Mouse (Mus musculus): Measurements from ENCODE around the gene Il34. TPM values are rescaled to one million over a fixed set of nuclear protein-coding genes. Genes with fewer than 3 reads are reported as not detected.

Gene Il34
- polyA plus RNA-seq, 1 experiment, result 8.6 TPM

- H3K27me3 ChIP-seq (ENCODE audit: control insufficient read depth, insufficient read depth, insufficient read length), result no peaks in the 10 kb centered on the region
- TF ChIP-seq MYOD1 (IDR thresholded peaks at IDR 0.05; ENCODE audit: control insufficient read depth, insufficient read length, low read depth) (no peak), MYOG (IDR thresholded peaks at IDR 0.05; ENCODE audit: control insufficient read depth, extremely low read depth, insufficient read length) (no peak), MAX (IDR thresholded peaks at IDR 0.05) (no peak), FOSL1 (IDR thresholded peaks at IDR 0.05; ENCODE audit: insufficient read depth, low read length, poor library complexity, severe bottlenecking) (no peak), CTCF (IDR thresholded peaks at IDR 0.05; ENCODE audit: control insufficient read depth, insufficient read depth, insufficient read length) (no peak), CEBPB (IDR thresholded peaks at IDR 0.05; ENCODE audit: low read depth) (no peak), USF1 (IDR thresholded peaks at IDR 0.05; ENCODE audit: low read depth) (no peak)
- H3K4me3 ChIP-seq (ENCODE audit: insufficient read depth, poor library complexity, severe bottlenecking), result no peak overlapping the region
- no peaks in the 10 kb centered on the region for H3K36me3 ChIP-seq (ENCODE audit: control insufficient read depth, insufficient read depth)
- no peaks in the 10 kb centered on the region for H3K79me3 ChIP-seq (ENCODE audit: low read depth)
- no peak overlapping the region for H3ac ChIP-seq (ENCODE audit: control insufficient read depth, insufficient read length, low read depth)
- no peaks in the 10 kb centered on the region for H3K79me2 ChIP-seq (ENCODE audit: control insufficient read depth, insufficient read depth)
Observed at GRCm38 (mm10) chr8:110702636-110703459, 102.9 kb downstream of the Il34 start.

GRCm38 (mm10) chr8:110700561-110700960 is 105.2 kb downstream of the Il34 start:
- Histone ChIP-seq H3K79me2 (ENCODE audit: control insufficient read depth, insufficient read depth) (no peaks in the 10 kb centered on the region), H3K4me3 (ENCODE audit: insufficient read depth, poor library complexity, severe bottlenecking) (no peak overlapping the region), H3K36me3 (ENCODE audit: control insufficient read depth, insufficient read depth) (no peaks in the 10 kb centered on the region), H3ac (ENCODE audit: control insufficient read depth, insufficient read length, low read depth) (no peak overlapping the region), H3K79me3 (ENCODE audit: low read depth) (no peaks in the 10 kb centered on the region), H3K27me3 (ENCODE audit: control insufficient read depth, insufficient read depth, insufficient read length) (no peaks in the 10 kb centered on the region)
- TF ChIP-seq MYOG (IDR thresholded peaks at IDR 0.05; ENCODE audit: control insufficient read depth, extremely low read depth, insufficient read length) (no peak), CTCF (IDR thresholded peaks at IDR 0.05; ENCODE audit: control insufficient read depth, insufficient read depth, insufficient read length) (no peak), MAX (IDR thresholded peaks at IDR 0.05) (no peak), USF1 (IDR thresholded peaks at IDR 0.05; ENCODE audit: low read depth) (no peak)

- Histone ChIP-seq H3K36me3 (ENCODE audit: control insufficient read depth, insufficient read depth) (no peaks in the 10 kb centered on the region), H3ac (ENCODE audit: control insufficient read depth, insufficient read length, low read depth) (no peak overlapping the region), H3K79me2 (ENCODE audit: control insufficient read depth, insufficient read depth) (no peaks in the 10 kb centered on the region), H3K27me3 (ENCODE audit: control insufficient read depth, insufficient read depth, insufficient read length) (no peaks in the 10 kb centered on the region), H3K4me3 (ENCODE audit: insufficient read depth, poor library complexity, severe bottlenecking) (no peak overlapping the region), H3K79me3 (ENCODE audit: low read depth) (no peaks in the 10 kb centered on the region)
- no peak for TF ChIP-seq USF1 (IDR thresholded peaks at IDR 0.05; ENCODE audit: low read depth)
- no peak for TF ChIP-seq MYOG (IDR thresholded peaks at IDR 0.05; ENCODE audit: control insufficient read depth, extremely low read depth, insufficient read length)
- no peak for TF ChIP-seq MYOD1 (IDR thresholded peaks at IDR 0.05; ENCODE audit: control insufficient read depth, insufficient read length, low read depth)
- TF ChIP-seq MAX (IDR thresholded peaks at IDR 0.05), result no peak
Observed at GRCm38 (mm10) chr8:110699501-110699900, 106.2 kb downstream of the Il34 start.

GRCm38 (mm10) chr8:110698098-110698497 is 107.6 kb downstream of the Il34 start:
- Histone ChIP-seq H3K27me3 (ENCODE audit: control insufficient read depth, insufficient read depth, insufficient read length) (no peaks in the 10 kb centered on the region), H3K79me3 (ENCODE audit: low read depth) (no peaks in the 10 kb centered on the region), H3K79me2 (ENCODE audit: control insufficient read depth, insufficient read depth) (no peaks in the 10 kb centered on the region), H3K36me3 (ENCODE audit: control insufficient read depth, insufficient read depth) (no peaks in the 10 kb centered on the region), H3ac (ENCODE audit: control insufficient read depth, insufficient read length, low read depth) (no peak overlapping the region), H3K4me3 (ENCODE audit: insufficient read depth, poor library complexity, severe bottlenecking) (no peak overlapping the region)
- TF ChIP-seq MYOG (IDR thresholded peaks at IDR 0.05; ENCODE audit: control insufficient read depth, extremely low read depth, insufficient read length) (no peak), USF1 (IDR thresholded peaks at IDR 0.05; ENCODE audit: low read depth) (no peak), FOSL1 (IDR thresholded peaks at IDR 0.05; ENCODE audit: insufficient read depth, low read length, poor library complexity, severe bottlenecking) (no peak), MYOD1 (IDR thresholded peaks at IDR 0.05; ENCODE audit: control insufficient read depth, insufficient read length, low read depth) (no peak), CTCF (IDR thresholded peaks at IDR 0.05; ENCODE audit: control insufficient read depth, insufficient read depth, insufficient read length) (no peak), MAX (IDR thresholded peaks at IDR 0.05) (no peak), CEBPB (IDR thresholded peaks at IDR 0.05; ENCODE audit: low read depth) (no peak)

GRCm38 (mm10) chr8:110697571-110697970 is 108.2 kb downstream of the Il34 start:
- no peaks in the 10 kb centered on the region for H3K36me3 ChIP-seq (ENCODE audit: control insufficient read depth, insufficient read depth)
- H3K4me3 ChIP-seq (ENCODE audit: insufficient read depth, poor library complexity, severe bottlenecking), result no peak overlapping the region
- no peak overlapping the region for H3ac ChIP-seq (ENCODE audit: control insufficient read depth, insufficient read length, low read depth)
- no peaks in the 10 kb centered on the region for H3K79me2 ChIP-seq (ENCODE audit: control insufficient read depth, insufficient read depth)
- H3K27me3 ChIP-seq (ENCODE audit: control insufficient read depth, insufficient read depth, insufficient read length), result no peaks in the 10 kb centered on the region
- H3K79me3 ChIP-seq (ENCODE audit: low read depth), result no peaks in the 10 kb centered on the region
- TF ChIP-seq FOSL1 (IDR thresholded peaks at IDR 0.05; ENCODE audit: insufficient read depth, low read length, poor library complexity, severe bottlenecking), result no peak
- no peak for TF ChIP-seq USF1 (IDR thresholded peaks at IDR 0.05; ENCODE audit: low read depth)
- TF ChIP-seq MAX (IDR thresholded peaks at IDR 0.05), result no peak
- no peak for TF ChIP-seq CTCF (IDR thresholded peaks at IDR 0.05; ENCODE audit: control insufficient read depth, insufficient read depth, insufficient read length)
- TF ChIP-seq MYOG (IDR thresholded peaks at IDR 0.05; ENCODE audit: control insufficient read depth, extremely low read depth, insufficient read length), result no peak
- no peak for TF ChIP-seq CEBPB (IDR thresholded peaks at IDR 0.05; ENCODE audit: low read depth)
- TF ChIP-seq MYOD1 (IDR thresholded peaks at IDR 0.05; ENCODE audit: control insufficient read depth, insufficient read length, low read depth), result no peak

- H3K79me2 ChIP-seq (ENCODE audit: control insufficient read depth, insufficient read depth), result no peaks in the 10 kb centered on the region
- H3ac ChIP-seq (ENCODE audit: control insufficient read depth, insufficient read length, low read depth), result no peak overlapping the region
- no peaks in the 10 kb centered on the region for H3K36me3 ChIP-seq (ENCODE audit: control insufficient read depth, insufficient read depth)
- H3K27me3 ChIP-seq (ENCODE audit: control insufficient read depth, insufficient read depth, insufficient read length), result no peaks in the 10 kb centered on the region
- H3K4me3 ChIP-seq (ENCODE audit: insufficient read depth, poor library complexity, severe bottlenecking), result no peak overlapping the region
- TF ChIP-seq MYOG (IDR thresholded peaks at IDR 0.05; ENCODE audit: control insufficient read depth, extremely low read depth, insufficient read length) (no peak), MAX (IDR thresholded peaks at IDR 0.05) (no peak), FOSL1 (IDR thresholded peaks at IDR 0.05; ENCODE audit: insufficient read depth, low read length, poor library complexity, severe bottlenecking) (no peak), CTCF (IDR thresholded peaks at IDR 0.05; ENCODE audit: control insufficient read depth, insufficient read depth, insufficient read length) (no peak), MYOD1 (IDR thresholded peaks at IDR 0.05; ENCODE audit: control insufficient read depth, insufficient read length, low read depth) (no peak), USF1 (IDR thresholded peaks at IDR 0.05; ENCODE audit: low read depth) (no peak), CEBPB (IDR thresholded peaks at IDR 0.05; ENCODE audit: low read depth) (no peak)
- no peaks in the 10 kb centered on the region for H3K79me3 ChIP-seq (ENCODE audit: low read depth)
Observed at GRCm38 (mm10) chr8:110696051-110696450, 109.7 kb downstream of the Il34 start.
